Mouse (Mus musculus): ENCODE measurements around the gene Ltbp1.

Gene Ltbp1

DNA sequence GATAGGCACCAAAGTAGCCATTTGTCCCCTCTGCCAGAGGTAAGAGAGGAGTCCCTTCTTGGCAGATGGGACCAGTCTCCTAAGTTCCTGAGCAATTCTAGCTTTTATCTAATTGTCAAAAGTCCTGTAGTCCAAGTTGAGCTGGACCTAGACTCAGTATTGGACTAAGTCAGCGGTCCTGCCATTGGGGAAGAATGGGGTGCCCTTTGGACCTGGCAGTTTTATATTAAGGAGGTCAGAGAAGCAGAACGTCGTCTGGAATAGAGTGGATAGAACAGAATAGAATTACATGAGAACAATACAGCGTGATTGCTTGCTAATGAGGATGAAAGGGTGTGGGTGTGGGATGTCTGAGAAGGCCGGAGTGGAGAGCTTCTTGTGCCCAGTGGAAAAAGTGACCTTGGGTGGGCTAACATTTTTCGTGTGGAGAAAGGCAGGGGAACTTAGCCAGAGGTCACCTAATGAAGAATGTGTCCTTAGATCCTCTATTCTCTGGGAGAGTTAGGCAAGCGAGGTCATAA lies 167.4 kb downstream of the Ltbp1 start:
- no peak for DNase-seq (ENCODE audit: inconsistent ontology term)

DNA sequence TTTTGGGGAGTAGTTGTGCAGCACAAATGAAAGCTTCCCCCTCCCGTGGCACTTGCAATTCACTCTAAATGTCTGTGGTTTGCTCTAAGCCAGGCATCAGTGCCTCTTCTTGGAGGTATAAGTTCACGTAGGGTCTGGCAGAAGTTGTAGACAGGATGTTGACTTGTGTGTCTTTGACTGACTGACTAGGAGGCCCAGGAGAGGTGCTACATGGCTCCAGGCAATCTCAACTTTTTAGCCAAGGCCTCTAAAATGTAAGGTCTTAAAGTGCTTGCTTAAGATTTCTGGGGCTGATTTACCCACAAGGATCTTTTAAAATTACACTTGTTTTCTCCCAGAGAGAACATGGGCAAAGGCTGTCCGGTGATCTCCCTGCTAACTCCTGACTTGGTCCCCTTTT lies 169.1 kb downstream of the Ltbp1 start:
- DNase-seq (ENCODE audit: inconsistent ontology term): no peak

GRCm38 (mm10) chr17:75177920-75178867 lies 172.8 kb downstream of the Ltbp1 start:
- peak; percentile 87 for DNase-seq (ENCODE audit: inconsistent ontology term)

- peak; percentile 27 for DNase-seq (ENCODE audit: inconsistent ontology term)
These were observed 173.6 kb downstream of the Ltbp1 start for GRCm38 (mm10) chr17:75179001-75179400.

DNA sequence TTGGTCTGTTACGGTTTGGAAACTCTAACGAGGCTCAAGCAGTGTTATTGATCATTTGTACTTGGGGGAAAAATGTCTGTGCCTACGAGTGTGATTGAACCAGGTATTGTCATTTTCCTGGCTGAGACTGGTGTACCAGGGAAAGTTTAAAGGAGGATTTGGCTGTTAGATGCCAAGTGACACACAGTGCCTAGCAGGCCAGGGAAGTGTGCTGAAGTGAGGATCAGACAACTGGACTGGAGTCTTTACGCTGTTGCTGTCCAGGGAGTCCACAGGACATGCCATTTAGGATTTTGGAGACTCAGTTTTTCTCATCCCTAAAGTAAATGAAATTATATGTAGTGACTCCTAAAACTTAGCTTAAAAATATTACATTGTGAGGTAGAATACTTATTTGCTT lies 174.9 kb downstream of the Ltbp1 start:
- no peak for DNase-seq (ENCODE audit: inconsistent ontology term)

DNA sequence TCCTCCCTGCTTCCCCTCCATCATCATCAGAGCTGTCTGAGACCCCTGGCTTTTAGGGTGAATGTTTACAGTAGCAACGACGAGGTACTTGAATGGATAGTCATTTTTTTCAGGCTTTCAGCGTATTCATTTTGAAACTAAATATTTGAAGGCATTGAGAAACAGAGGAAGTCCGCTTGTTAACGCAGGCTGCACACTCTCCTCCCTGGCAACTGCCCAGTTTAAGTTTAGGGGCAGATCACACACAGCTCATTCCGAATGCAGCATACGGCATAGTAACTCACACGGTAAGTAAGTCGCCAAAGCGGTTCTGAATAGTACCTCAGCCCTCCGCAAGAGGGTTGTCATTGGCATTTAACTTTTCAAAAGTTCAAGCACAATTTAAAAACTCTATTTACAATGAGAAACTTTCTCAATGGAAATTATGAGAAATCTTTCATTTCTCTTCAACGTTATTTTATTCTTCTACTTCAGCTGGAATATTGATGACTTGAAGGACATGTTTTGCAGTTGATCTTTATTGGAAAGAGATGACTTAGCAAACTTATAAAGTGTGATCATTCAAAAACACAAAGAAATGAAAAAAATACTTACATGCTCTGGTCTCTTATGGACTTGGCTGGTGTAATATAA lies 175.7 kb downstream of the Ltbp1 start:
- DNase-seq (ENCODE audit: inconsistent ontology term): no peak

GRCm38 (mm10) chr17:75182319-75183001 lies 177.1 kb downstream of the Ltbp1 start:
- DNase-seq (ENCODE audit: inconsistent ontology term): no peak

GRCm38 (mm10) chr17:75186732-75187509 lies 181.6 kb downstream of the Ltbp1 start:
- no peak for DNase-seq (ENCODE audit: inconsistent ontology term)

DNA sequence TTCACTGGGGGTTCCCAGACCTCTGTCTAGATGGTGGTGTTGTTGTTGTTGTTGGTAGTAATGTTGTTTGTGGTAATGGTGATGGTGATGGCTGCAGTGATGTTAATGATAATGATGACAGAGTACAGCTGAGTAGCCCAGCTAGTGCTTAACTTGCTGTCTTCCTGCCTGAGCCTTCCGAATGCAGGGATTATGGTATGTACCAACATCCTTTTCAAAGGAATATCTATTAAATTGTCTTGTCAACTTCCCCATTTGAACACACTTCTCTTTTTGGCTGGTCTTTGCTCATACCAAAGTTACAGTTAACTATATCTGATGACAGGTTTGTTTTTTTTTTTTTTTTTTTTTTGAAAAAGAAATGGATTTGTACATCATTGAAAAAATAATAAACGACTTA lies 191.6 kb downstream of the Ltbp1 start:
- DNase-seq (ENCODE audit: inconsistent ontology term): no peak

- DNase-seq (ENCODE audit: inconsistent ontology term): no peak
These were observed 193.4 kb downstream of the Ltbp1 start for GRCm38 (mm10) chr17:75198767-75199166.

DNA sequence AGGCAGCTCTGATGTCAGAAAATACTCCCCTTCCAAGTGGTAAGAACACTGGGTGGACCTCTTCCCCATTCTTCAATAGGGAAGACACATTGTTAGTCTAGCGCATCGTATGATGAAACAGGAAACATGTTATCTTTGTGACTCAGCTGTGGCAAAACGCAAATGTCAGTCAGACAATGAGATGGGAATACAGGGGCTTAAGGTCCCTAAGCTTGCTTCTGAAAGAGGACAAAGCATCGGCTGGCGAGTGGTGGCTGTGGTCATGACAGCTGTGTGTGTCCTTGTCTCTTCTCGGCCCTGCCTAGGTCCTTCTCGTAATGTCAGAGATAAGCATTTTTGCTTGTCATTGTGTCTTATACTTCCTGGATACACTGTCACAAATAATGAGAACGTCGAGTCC lies 194.3 kb downstream of the Ltbp1 start:
- no peak for DNase-seq (ENCODE audit: inconsistent ontology term)

DNA sequence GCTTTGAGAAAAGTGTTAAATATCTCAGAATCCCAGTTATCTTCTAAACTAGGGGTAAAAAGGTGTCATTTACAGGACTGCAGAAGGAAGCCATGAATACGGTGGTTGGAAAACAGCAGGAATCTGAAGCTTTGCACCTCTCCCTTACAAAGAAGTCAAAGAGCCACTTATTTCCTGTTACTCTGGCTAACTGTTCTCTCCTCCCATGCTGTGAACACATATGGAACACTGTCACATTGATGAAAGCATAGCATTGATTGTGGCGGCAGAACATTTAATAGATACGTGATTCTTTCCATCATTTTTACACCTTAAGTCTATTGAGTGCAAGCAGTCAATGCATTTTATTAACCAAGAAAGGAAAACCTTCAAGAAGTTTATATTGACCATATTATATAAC lies 196.9 kb downstream of the Ltbp1 start:
- no peak for DNase-seq (ENCODE audit: inconsistent ontology term)

DNA sequence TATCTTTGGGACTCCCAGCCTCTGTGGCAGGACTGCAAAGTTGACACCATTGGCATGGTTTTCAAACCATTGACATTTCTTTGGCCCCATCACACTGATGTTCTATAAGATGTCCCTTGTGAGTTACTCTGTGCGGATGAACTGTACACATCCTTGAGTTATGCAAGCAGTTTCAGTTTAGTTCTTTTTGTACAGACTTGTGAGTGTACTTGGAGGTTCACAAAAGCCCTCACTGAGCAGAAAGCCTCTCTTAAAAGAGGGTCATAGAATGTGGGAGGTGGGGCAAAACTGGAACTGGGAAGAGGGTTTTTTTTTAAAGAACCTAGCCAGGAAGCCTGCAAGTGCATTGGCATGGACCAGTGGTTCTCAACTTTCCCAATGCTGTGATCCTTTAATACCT lies 198.7 kb downstream of the Ltbp1 start:
- DNase-seq (ENCODE audit: inconsistent ontology term): no peak

GRCm38 (mm10) chr17:75206281-75206680 lies 200.9 kb downstream of the Ltbp1 start:
- no peak for DNase-seq (ENCODE audit: inconsistent ontology term)

- DNase-seq (ENCODE audit: inconsistent ontology term): no peak
These were observed 202.9 kb downstream of the Ltbp1 start for GRCm38 (mm10) chr17:75208164-75208698.

DNA sequence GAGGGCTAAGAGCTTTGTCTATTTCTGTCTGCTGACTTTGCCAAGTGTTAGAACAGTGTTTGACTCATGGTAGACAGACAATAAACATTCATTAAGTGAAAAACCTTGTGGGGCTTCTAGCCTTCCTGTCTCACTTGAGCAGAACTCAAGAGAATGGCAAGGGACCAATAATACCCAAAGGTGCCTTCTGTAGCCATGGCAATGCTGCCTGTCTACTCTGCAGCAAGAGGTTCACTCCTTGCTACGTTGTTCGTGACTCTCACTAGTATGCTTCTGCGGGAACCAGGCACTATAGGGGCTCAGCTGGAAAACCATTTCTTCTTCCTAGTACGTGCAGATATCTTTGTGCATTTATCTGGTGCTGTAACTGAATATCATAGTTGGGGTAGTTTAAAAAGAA lies 205.2 kb downstream of the Ltbp1 start:
- no peak for DNase-seq (ENCODE audit: inconsistent ontology term)

DNA sequence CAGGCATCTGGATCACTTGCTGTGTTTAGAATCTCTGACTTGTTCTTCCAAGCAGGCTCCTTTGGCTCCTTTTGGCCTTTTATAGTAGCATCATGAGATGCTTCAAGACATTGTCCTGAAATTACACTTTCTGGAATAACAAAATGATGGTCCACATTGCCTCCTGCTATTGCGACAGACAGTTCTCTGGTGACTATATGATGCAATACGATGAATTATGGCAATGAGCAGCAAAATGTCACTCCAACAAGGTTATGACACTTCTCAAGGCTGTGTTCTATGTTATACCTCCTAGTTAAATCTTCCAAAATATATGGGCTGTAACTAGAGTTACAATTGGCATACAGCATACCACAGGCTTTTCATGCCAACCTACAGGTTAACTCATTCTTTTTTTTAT lies 211.0 kb downstream of the Ltbp1 start:
- no peak for DNase-seq (ENCODE audit: inconsistent ontology term)

DNA sequence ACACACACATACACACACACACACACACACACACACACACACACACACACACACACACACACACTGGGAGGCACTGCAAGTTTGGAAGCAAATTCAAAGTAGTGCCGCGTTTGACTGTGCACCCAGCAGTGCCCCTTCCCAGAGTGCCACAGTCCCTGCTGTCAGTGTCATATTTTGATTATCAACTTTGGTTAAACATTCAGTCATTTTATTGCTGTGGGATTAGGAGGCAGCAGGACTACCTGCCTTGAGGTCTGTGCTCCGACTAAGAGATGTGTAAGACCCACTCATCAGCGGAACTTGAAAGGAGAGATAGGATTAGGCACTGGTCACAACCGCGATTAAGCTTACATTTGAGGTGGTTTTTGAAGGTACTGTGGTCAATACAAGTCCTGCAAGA lies 213.3 kb downstream of the Ltbp1 start:
- DNase-seq (ENCODE audit: inconsistent ontology term): no peak

DNA sequence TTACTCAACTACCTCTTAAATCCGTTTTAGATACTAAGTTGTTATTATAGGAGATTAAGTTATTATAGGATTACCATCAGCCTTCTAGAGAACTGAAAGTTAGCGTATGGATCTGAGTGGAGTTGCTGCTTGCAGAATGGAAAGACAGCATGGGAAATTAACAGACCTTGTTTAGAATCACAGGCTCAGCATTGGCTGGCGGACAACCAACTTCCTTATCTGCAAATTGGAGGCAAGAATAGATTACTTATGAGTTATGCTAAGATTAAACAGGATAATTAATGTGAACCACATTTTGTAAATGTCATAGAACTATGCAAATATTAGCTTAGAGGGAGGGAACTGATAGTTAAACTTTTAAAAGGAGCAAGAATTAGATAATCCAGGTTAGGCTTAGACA lies 223.0 kb downstream of the Ltbp1 start:
- no peak for DNase-seq (ENCODE audit: inconsistent ontology term)

DNA sequence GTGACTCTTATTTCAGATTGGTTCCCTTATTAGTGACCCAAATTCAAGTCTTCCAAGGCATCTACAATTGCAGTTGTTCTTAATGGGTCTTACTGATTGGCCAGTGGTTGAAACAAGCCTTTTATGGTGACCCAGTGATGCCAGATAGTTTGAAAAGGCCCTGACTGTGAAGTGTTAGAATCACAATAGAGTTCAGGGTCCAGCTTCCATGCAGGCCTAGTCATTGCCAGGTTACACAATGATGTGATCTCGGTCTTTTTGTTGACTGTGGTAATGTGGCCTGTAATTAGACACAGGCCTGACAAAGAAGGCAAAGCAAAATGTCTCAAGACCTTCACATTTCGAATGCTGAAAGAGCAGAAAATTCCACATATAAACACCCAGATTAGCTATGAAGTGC lies 227.8 kb downstream of the Ltbp1 start:
- peak; percentile 70 for DNase-seq (ENCODE audit: inconsistent ontology term)

GRCm38 (mm10) chr17:75233923-75234322 lies 228.6 kb downstream of the Ltbp1 start:
- DNase-seq (ENCODE audit: inconsistent ontology term): no peak

Measured in Muller cell, postnatal 12 days (primary cell).